Mouse (Mus musculus): ENCODE data around the gene Hoxd8. TPM values are rescaled to one million over a fixed set of nuclear protein-coding genes. Genes with fewer than 3 reads are reported as not detected.

The Hoxd8 gene
- polyA plus RNA-seq, 1 experiment: 1.4 TPM

DNA sequence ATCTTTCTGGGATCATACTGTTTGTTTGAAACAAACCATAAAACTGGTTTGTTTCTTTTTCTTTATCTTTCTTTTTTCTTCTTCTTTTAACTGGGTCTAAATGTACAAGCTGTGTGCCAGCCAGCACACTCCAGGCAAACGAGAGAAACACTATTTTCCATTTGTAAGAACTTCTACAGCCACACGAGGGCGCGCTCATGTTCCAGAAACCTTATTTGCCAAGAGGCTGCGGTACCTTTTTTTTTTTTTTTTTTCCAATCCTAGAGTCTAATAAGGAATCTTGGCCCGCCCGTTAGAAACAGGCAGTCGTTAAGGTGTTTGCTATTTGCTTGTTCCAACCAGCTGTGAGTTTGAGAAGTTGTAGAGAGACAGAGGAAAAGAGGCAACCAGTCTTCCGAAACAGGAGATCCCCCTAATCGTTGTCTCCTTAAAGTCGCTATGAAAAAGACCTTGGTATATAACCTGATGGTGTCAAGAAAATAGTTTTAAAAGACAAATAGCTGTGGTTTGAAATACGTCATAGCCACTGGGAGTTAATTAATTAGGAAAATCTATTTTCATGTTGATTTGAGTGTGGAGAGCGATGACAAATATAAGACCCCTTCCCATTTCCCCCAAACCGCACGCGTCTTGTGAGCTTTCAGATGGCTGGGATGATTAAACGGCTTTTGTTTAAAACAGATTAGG lies 18.0 kb upstream of the Hoxd8 start:
- Histone ChIP-seq H3K4me3 (replicated peaks; ENCODE audit: control insufficient read depth, low read depth, low read length) (no peak overlapping the region), H3K27ac (ENCODE audit: control insufficient read depth, insufficient read depth, low read depth, low read length, poor library complexity) (no peak overlapping the region), H3K4me1 (ENCODE audit: control insufficient read depth, insufficient read depth, low read length) (no peaks in the 10 kb centered on the region)
- WGBS: 13% methylated on average over 17 of the region's 17 CpGs
- TF ChIP-seq CTCF (IDR thresholded peaks at IDR 0.05; ENCODE audit: control insufficient read depth, insufficient read depth, low read length) (0 out of 2 replicates have a peak, but pooled peaks have one; percentile 26), POLR2A (IDR thresholded peaks at IDR 0.05; ENCODE audit: borderline replicate concordance, control insufficient read depth, low read depth, low read length) (no peak)

DNA sequence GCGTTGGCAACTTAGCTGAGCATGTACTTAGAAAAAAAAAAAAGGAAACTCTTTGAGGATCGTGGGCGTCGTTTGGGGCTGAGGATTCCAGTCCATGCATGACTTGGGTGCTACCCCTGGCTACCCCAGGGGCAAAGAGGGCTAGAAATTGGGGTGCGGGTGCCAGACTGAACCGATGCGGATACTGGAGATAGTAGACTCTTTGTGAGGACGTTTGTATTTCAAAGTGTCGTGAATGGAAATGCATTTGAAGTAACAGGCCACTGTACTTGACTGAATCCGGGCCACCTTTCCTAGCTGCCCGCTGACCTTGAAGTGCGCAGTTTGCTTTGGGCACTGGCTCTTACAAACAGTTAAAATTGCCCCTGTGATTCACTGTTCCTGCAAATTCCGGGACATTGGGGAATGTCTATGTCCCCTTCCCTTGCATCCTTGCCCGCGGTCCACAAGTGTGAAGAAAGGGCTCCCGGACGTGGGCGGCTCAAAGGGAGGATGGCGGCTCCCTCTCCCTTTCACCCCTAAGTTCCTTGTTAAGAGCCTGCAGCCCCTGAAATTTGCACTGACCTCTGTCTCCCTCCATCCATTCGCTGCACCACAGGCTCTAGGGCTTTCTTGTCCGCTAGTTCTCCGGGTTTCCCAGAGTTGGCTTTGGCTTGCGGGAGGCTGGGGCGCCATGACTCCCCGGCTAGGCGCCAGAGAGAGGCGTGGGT lies 17.3 kb upstream of the Hoxd8 start:
- 5% methylated on average over 27 of the region's 27 CpGs for WGBS
- H3K4me3 ChIP-seq (replicated peaks; ENCODE audit: control insufficient read depth, low read depth, low read length): no peak overlapping the region
- TF ChIP-seq CTCF (IDR thresholded peaks at IDR 0.05; ENCODE audit: control insufficient read depth, insufficient read depth, low read length): no peak
- no peak for TF ChIP-seq POLR2A (IDR thresholded peaks at IDR 0.05; ENCODE audit: borderline replicate concordance, control insufficient read depth, low read depth, low read length)

DNA sequence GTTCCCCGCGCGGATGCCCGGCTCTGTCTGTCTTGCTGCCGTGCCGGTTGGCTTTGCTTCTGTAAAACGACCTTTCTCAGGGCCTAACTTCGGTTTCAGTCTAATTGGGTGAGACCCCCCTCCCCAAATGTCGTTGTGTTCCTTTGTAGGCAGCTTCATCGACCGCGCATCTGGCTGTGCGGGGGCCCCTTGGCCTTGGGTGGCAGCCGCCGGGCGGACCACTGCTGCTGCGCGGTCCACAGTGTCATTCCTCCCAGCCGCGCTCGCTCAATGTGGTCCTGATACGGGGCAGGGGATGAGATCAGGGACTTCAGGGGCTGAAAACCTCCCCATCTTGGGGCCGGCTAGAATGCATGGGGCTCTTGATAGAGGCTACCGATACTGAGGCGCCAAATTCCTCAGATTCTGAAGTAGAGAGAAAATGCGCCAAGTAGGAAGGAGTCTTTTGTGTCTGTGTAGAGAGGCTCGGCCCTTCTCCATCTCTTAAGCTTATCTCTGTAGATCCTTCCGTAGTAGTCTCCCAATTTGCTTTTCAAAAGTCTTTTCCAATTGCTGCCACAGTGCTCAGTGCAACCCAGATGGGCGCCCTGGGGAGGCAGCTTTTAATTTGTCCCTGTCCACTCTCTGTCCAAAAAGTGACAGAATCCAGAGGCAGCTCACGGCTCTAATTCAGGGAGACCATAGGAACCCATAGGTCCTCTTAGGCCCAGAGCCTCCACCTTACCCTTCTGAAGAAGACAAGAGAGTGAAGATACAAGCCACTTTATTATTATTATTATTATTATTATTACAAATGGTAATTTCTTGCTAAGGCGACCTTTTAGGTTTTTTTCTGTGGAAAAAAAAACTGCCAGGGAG lies 16.5 kb upstream of the Hoxd8 start:
- Histone ChIP-seq H3K4me1 (ENCODE audit: control insufficient read depth, insufficient read depth, low read length) (no peaks in the 10 kb centered on the region), H3K4me3 (replicated peaks; ENCODE audit: control insufficient read depth, low read depth, low read length) (no peak overlapping the region), H3K27ac (ENCODE audit: control insufficient read depth, insufficient read depth, low read depth, low read length, poor library complexity) (no peak overlapping the region)
- WGBS: 5% methylated on average over 31 of the region's 31 CpGs
- TF ChIP-seq CTCF (IDR thresholded peaks at IDR 0.05; ENCODE audit: control insufficient read depth, insufficient read depth, low read length) (no peak), POLR2A (IDR thresholded peaks at IDR 0.05; ENCODE audit: borderline replicate concordance, control insufficient read depth, low read depth, low read length) (no peak)

More for the DNA sequence above, 17.3 kb upstream of the Hoxd8 start:
- Histone ChIP-seq H3K4me1 (ENCODE audit: control insufficient read depth, insufficient read depth, low read length) (no peaks in the 10 kb centered on the region), H3K27ac (ENCODE audit: control insufficient read depth, insufficient read depth, low read depth, low read length, poor library complexity) (no peak overlapping the region)

DNA sequence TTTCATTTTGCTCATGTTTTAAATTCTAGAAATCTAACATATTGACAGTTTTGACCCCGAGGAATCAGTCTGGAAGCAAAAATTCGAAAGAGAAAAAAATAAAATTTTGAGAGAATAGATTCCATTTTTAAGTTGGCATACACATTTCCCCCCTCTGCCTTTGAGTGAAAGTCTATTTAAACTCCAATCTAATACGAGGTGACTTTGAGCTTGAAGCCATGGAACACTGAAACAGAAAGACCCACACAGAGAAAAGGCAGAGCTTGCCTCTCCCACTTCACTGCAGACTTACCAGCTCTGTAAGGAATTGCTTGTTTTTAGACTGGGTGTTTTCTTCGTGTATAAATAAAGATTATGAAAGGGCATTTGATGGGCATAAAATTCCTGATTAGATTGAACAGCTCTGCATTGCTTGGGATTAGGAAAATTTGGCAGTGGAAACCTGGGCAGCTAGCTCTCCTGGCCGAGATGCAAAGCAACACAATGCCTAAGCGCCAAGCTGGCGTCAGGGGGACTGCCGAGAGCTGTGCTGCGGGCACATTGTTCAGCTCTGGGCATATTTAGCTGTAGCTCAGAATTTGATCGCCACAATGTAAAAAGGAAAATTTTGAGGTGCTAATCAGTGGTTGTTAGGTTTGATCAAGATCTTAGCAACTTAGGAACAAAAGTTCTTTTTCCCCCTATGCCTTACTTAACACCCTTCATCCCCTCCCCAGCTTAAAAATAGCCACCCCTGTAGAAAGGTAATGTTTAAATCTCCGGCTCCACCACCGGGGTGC lies 15.4 kb upstream of the Hoxd8 start:
- no peak for TF ChIP-seq POLR2A (IDR thresholded peaks at IDR 0.05; ENCODE audit: borderline replicate concordance, control insufficient read depth, low read depth, low read length)
- no peak for TF ChIP-seq CTCF (IDR thresholded peaks at IDR 0.05; ENCODE audit: control insufficient read depth, insufficient read depth, low read length)
- 6% methylated on average over 12 of the region's 12 CpGs for WGBS

DNA sequence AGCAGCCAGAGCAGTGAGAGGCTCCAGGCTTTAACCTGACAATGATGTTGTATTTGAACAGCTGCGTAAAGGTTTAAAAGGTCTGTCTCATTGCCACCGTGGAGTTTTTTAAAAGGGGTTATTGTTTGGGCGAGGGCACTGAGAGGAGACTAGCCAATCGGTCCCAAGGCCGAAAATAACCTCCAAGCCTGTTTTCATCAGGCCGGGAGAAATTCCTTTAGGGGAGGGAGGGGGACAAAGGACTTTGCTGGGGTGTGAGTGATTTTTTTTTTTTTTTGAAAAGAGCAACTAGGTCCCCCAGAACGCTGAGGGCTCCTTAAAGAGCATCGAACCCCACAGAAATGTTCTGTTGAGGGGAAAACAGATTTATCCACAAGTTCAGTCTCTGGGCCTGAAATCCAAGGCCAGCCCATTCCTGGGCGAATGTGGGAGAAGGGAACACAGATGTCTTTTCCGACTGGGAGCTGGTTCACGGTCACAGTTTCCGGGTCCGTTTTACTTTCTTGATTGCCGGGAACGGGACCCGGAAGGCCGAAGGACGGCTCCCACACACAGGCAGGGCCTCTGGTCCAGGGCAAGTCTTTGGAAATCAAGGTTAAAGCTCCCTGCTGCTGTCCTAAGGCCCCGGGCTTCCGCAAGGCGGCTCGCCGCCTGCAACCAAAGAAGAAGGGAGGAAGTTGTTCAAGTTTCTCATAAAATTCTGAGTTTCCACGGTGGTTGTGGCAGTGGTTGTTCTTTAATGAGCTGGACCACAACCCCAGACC lies 14.7 kb upstream of the Hoxd8 start:
- no peak overlapping the region for H3K27ac ChIP-seq (ENCODE audit: control insufficient read depth, insufficient read depth, low read depth, low read length, poor library complexity)
- H3K4me1 ChIP-seq (ENCODE audit: control insufficient read depth, insufficient read depth, low read length): no peaks in the 10 kb centered on the region
- H3K4me3 ChIP-seq (replicated peaks; ENCODE audit: control insufficient read depth, low read depth, low read length): no peak overlapping the region
- WGBS: 2% methylated on average over 24 of the region's 24 CpGs
- TF ChIP-seq POLR2A (IDR thresholded peaks at IDR 0.05; ENCODE audit: borderline replicate concordance, control insufficient read depth, low read depth, low read length) (no peak), CTCF (IDR thresholded peaks at IDR 0.05; ENCODE audit: control insufficient read depth, insufficient read depth, low read length) (no peak)

More for the DNA sequence above, 15.4 kb upstream of the Hoxd8 start:
- Histone ChIP-seq H3K4me1 (ENCODE audit: control insufficient read depth, insufficient read depth, low read length) (no peaks in the 10 kb centered on the region), H3K27ac (ENCODE audit: control insufficient read depth, insufficient read depth, low read depth, low read length, poor library complexity) (no peak overlapping the region), H3K4me3 (replicated peaks; ENCODE audit: control insufficient read depth, low read depth, low read length) (no peak overlapping the region)

DNA sequence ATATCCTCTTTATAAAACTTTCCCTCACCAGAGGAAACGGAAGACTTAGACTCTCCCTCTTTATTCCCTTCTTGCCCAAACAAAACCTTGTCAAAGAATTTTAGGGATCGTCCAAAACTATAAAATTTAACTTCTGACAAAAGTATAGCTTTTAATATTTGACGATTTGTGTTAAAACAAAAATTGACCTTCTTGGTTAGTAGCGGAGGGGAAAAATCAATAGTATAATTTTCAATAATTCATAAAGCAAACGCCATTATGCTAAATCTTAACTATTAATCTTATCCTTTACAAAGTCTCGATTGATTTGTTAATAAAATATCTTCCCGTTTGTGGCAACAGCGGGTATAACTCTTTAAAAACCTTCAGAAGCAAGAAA lies 14.1 kb upstream of the Hoxd8 start:
- no peaks in the 10 kb centered on the region for H3K4me1 ChIP-seq (ENCODE audit: control insufficient read depth, insufficient read depth, low read length)
- WGBS: 7% methylated on average over 8 of the region's 8 CpGs
- H3K4me3 ChIP-seq (replicated peaks; ENCODE audit: control insufficient read depth, low read depth, low read length): no peak overlapping the region
- TF ChIP-seq POLR2A (IDR thresholded peaks at IDR 0.05; ENCODE audit: borderline replicate concordance, control insufficient read depth, low read depth, low read length) (no peak), CTCF (IDR thresholded peaks at IDR 0.05; ENCODE audit: control insufficient read depth, insufficient read depth, low read length) (no peak)
- H3K27ac ChIP-seq (ENCODE audit: control insufficient read depth, insufficient read depth, low read depth, low read length, poor library complexity): no peak overlapping the region

Data from bone marrow, adult 2 months (tissue).